Mouse (Mus musculus) liver, embryonic 14.5 days (tissue): ENCODE results near the gene Gramd1b.

Source experiments
- CTCF ChIP-seq: IDR thresholded peaks from 2 replicates; pipeline ENCODE4 v1.5.1; 2016; ENCODE audit warnings: antibody characterized with exemption, low read depth, control low read depth
- EP300 ChIP-seq: IDR thresholded peaks from 2 replicates; pipeline ENCODE4 v1.6.1; 2016; ENCODE audit warnings: antibody characterized with exemption, low read depth

- TF ChIP-seq CTCF (no peak), EP300 (no peak)
These were observed 104.8 kb downstream of the Gramd1b start for GRCm38 (mm10) chr9:40426282-40426964.
